Mouse (Mus musculus) cerebellum, adult 2 months (tissue): ENCODE measurements around the gene Sgo2b.

Source experiments
- CTCF ChIP-seq: fragments of 200-500 bp; IDR thresholded peaks from 2 replicates; pipeline ENCODE4 v1.5.1; 2011; ENCODE audit warnings: low read depth, mild to moderate bottlenecking, control low read depth, low read length, moderate library complexity, borderline replicate concordance; ENCODE audit not compliant: insufficient read depth
- POLR2A ChIP-seq: fragments of 200-500 bp; IDR thresholded peaks from 2 replicates; pipeline ENCODE4 v1.6.1; 2011; ENCODE audit warnings: low read length, control low read depth, borderline replicate concordance; ENCODE audit not compliant: insufficient read depth

DNA sequence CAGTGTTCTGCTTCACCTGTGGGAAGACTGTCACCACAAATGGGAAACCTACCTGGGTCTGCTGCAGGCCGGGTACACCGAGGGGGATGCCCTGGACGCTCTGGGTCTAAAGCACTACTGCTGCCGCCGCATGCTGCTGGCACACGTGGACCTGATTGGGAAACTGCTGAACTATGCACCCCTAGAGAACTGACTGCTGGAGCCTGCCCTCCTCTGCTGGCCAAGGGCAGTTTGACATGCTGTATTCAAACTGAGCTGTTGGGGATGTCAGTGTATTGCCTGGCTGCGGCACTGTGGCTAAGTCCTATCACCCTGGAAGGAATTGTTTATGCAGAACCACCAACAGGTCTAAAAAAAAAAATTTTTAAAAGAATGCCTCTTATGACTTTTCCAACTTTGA is 18.9 kb downstream of the Sgo2b start:
- TF ChIP-seq POLR2A = no peak
- TF ChIP-seq CTCF = no peak
